Mouse (Mus musculus) spleen, embryonic (tissue): ENCODE measurements around the gene Sorbs2.

Source experiments
- CTCF ChIA-PET: fragments of 350-600 bp; sonication (Branson Sonifier 250); formaldehyde crosslinking; loops from one replicate; lab custom pipeline; 2022; lab: Charles Lee

Gene Sorbs2

DNA sequence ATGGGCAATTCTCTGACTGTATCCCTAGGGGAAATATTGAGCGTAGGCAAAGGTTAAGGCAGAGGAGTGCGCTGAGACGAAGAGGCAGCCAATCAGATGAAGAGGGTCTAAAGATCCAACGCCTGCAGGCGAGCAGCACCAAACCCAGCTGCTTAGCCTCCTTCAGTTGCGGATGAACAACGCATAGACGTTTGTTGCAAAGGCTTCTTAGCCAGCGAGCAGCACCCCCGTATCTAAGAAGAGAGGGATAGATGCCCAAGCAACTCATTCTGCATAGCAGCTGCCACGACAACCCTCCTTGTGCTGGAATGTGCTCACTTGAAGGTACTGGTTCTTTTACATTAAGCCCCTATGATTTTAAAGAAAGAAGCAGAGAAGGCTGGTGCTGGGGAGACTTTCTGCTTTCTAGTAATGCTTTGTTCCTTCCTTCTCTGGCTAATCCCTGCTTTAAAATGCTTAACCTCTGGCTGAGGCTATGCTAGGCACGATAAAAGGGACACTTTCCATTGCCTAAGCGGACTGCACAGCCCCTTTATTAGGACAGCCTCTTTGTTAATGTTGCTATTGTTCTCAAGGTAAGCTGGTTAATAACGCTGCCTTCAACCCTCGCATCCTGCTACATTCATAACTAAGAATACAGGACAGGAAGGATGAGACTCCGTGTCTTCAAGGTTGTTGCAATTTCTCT lies at the start of gene Sorbs2:
TSS of gene Sorbs2 (plus strand) at position 155 of the 688 bp plus-strand sequence.
- CTCF ChIA-PET = no interaction called here

DNA sequence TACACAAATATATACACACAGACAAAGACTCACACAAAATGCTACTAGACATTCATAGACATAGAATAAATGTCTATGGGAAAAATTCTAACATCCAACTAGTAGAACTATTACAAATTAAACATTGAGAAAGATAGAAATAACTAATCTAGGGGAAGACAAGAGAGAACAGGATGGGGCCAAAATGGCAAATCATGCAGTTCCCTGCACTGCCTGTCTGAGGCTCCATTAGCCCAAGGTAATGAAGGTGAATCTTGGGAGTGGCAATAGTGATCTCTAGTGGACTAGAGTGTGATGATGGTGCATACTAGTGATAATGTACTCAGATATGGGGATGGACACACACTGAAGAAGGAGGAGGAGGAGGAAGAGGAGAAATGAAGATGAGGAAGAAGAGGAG lies 49.7 kb upstream of the Sorbs2 start:
- CTCF ChIA-PET = no interaction called here

DNA sequence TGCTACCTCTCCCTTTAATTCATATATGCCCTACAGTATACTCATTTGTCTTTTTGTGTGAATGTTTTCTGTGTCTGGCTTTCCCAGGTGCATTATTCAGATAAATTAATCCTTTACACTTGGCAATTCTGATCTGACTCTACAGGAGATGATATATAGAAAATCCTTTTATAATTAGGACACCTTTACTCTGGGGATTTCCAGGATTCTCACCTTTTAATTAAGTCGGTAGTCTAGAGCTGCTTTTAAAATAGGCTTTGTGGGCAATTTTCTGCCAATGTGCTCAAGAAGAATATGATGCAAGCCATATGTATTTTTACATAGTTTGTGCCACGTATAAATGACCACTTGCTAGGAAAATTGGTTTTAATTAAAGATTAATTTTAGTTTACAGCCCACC lies 38.6 kb upstream of the Sorbs2 start:
- CTCF ChIA-PET = no interaction called here

GRCm38 (mm10) chr8:45469507-45470178 lies 37.9 kb upstream of the Sorbs2 start:
- CTCF ChIA-PET = no interaction called here

- CTCF ChIA-PET = no interaction called here
Measured at GRCm38 (mm10) chr8:45480886-45481285, 26.7 kb upstream of the Sorbs2 start.

DNA sequence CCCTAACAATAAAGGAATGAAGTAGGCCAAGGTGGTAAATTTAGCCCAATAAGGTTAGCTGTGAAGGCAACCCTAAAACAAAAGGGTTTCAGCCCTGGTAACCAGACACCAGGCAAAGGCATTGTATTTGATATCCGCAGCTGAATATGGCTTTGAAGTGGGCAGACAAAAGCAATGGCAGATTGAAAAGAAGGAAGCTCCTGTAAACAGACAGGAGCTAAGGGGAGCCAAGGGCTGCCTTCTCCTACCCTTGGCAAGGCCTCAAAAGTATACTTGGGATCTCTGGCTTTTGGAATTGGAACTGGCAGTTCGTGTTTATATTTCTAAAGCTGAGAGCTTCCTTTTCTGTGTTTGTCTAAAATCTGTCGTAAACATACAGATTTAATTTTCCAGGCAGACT lies 21.3 kb upstream of the Sorbs2 start:
- CTCF ChIA-PET = no interaction called here

DNA sequence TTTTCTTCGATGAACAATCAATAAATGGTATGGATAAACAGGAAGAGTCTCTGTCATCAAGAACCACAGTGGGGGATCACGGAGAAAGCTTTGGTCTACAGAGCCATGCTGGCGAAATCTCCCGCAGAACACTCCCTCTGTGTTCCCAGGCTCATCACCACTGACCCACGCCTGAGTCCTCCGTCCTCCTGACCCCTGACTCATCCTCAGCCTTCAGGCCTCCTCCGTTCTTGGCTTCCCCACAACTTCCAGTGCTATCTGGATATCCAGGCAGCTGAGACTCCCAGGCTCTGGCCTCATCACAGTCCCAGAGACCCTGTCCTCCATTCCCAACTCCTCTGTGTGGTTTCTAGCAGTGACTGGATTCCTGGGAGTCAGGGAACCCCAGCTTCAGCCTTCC lies 3.6 kb upstream of the Sorbs2 start:
- CTCF ChIA-PET = no interaction called here

GRCm38 (mm10) chr8:45506376-45506775 lies 1.2 kb upstream of the Sorbs2 start:
- CTCF ChIA-PET = no interaction called here

DNA sequence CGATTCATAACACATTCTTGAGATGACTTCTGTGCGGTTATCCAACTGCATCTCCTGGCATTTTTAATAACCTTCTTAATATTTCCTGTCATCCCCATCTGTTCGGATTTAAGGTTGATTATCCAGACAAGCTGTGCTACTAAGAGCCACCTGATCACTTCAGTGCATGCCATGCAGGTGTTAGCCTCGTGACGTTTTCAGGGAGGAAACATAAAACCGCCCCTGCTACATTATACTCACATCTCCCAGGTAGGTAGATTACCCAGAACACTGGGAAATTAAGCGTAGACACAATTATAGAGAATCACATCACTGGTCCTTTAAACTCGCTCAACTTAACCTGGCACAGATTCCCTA lies 333 bp upstream of the Sorbs2 start:
- CTCF ChIA-PET = no interaction called here

DNA sequence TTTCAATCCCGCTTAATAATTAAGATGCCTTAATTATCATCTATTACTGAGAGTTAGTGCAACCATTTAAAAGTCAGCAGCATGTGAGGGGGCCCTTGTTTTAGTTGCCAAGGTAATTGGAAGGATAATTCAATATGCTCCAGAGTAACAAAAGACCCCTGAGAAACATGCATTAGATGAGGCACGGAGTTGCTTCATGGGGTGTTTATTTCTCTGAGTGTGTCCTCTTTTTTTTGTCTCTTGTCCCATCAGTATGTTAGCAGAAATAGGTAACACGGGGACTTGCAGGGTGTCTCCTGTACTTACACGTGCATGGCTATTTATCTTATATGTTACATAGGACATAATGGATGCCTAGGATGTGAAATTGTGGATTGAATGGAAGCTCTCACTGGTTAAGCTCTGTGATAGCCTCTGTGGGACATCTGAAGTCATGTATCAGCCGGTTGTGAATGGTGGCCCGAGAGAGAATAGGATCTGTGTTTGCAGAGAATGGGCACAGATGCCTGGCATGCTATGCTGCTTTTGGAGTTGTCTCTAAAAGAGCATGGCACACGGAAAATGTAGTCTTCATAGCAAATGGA lies 1.0 kb downstream of the Sorbs2 start:
- CTCF ChIA-PET = no interaction called here

- CTCF ChIA-PET = no interaction called here
Measured at GRCm38 (mm10) chr8:45512369-45512768, 4.8 kb downstream of the Sorbs2 start.

- CTCF ChIA-PET = no interaction called here
Measured at GRCm38 (mm10) chr8:45521595-45521994, 14.0 kb downstream of the Sorbs2 start.

GRCm38 (mm10) chr8:45527708-45528107 lies 20.1 kb downstream of the Sorbs2 start:
- CTCF ChIA-PET = no interaction called here

GRCm38 (mm10) chr8:45528890-45529289 lies 21.3 kb downstream of the Sorbs2 start:
- CTCF ChIA-PET = no interaction called here

DNA sequence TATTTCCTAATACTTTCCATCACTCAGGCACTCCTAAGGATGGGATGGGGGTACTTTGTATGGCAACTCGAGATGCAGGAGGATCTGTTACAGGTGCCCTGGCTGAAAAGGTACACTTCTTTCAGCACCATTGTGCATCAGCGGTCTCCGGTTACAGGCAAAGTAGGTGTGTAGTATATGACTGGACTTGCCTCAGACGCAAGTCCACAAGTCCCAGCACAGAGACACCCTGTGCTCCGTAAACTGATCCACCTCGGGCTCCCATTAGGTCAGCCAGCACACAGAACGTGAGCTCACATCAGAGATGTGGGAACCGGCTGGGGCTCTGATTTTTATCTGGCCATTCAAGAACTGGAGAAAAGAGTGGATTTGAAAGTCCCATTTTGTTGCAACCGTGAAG lies 29.0 kb downstream of the Sorbs2 start:
- CTCF ChIA-PET = no interaction called here

- CTCF ChIA-PET = no interaction called here
Measured at GRCm38 (mm10) chr8:45540513-45540912, 32.9 kb downstream of the Sorbs2 start.

DNA sequence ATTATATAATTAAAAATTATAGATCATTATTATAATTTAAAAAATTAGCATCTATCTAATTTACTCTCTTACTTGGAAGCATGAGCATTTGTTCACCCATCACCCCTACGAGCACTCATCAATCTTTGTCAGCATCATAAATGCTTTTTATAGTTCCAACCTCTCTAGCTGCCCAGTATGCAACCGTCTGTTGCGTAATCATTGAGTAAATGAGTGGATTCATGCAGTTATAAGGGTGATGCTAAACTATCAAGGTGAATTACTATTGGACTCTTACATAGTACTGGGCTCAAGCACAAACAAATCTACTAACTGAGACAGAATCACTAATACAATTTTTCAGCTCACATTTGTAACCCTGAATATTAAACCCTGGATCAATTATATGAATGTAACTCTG lies 44.6 kb downstream of the Sorbs2 start:
- CTCF ChIA-PET = no interaction called here

DNA sequence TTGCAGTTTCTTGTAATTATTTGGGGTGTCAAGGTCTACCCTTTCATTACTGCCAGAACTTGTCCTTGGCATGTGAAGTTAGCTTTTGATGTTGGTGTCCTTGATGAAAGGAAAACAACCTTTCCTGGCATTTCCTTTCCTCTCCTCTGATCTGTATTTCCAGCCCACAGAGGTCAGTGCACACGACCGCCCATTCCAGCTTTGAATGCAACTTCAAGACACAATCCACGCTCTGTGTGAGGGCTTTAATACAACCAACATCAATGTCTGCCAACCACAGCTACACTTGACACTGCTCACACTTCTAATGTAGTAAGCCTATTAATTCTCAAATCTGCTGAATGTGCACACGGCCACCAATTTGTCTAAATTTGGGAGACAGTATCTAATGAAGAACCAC lies 47.0 kb downstream of the Sorbs2 start:
- CTCF ChIA-PET = no interaction called here

DNA sequence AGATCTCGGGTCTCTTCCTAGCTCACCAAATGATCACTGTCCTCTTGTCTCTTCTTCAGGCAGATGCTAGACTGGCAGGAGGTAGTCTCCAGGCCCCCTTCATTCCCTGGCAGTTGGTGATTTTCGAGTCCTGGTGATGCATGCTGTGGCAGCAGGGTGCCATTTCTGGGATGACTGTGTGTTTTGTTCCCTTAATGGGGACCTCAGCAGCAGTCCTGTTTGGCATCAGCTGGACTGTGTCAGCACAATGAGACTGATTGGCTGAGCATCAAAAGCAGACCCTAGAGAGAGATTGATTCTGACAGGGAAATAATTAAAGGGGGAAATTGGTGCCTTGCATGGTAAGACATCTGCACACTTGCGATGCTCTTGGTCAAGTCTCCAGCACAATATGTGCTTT lies 50.3 kb downstream of the Sorbs2 start:
- CTCF ChIA-PET = no interaction called here

GRCm38 (mm10) chr8:45558426-45558825 lies 50.8 kb downstream of the Sorbs2 start:
- CTCF ChIA-PET = no interaction called here

DNA sequence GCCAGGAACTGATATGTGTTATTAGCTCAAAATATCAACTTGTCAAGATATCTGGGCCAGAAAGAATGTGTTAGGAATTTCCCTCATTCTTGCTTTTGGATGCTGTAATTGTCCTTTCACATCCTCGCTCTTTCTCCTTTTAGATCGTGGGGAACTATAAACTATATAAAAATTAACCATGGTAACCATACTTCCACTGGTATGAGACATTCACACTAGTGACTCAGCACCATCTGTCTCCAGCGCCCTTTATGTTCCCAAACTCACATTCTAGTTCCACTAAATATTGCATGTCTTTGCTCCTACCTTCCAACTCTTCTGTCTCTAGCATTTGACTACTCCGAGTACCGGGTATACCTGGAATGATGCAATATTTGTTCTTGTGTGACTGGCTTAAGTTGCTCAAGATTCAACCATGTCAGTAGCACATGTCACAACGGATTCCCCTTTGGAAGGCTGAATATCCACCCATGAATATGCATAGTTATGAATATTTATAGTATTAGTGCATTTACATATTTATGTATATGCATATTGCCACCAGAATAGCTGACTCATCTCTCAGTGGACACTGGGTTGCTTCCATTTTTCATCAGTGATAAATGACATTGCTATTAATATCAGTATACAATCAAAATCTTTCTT lies 51.7 kb downstream of the Sorbs2 start:
- CTCF ChIA-PET = no interaction called here

- CTCF ChIA-PET = no interaction called here
Measured at GRCm38 (mm10) chr8:45565189-45565588, 57.6 kb downstream of the Sorbs2 start.

DNA sequence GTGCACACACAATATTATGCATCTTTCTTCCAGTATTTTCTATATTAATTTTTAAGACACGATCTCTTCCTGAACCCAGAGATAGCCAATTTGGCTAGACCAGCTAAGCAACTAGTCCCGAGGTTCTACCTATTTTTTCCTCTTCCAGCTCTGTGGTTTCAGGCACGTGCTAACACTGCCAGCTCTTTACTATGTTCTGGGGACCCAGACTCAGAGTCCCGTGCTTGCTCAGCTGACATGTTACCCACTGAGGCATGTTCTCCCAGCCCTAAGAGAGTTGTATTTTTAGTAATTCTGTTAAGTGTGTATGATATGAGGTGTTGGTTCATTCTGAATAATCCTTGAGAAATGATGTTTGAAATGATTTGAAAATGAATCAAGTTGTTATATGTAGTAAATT lies 62.5 kb downstream of the Sorbs2 start:
- CTCF ChIA-PET = no interaction called here
